Mouse (Mus musculus) adrenal gland (tissue): ENCODE measurements around the gene C1qtnf7.

Experiments
- intact Hi-C: fragments of 180-260 bp; cut with DNase I; formaldehyde crosslinking; loops from one replicate; pipeline ENCODE4 v1.15.1; 2025

Gene C1qtnf7

GRCm38 (mm10) chr5:43538322-43539167, 23.2 kb downstream of the C1qtnf7 start:
- intact Hi-C loops: no loop called here

DNA sequence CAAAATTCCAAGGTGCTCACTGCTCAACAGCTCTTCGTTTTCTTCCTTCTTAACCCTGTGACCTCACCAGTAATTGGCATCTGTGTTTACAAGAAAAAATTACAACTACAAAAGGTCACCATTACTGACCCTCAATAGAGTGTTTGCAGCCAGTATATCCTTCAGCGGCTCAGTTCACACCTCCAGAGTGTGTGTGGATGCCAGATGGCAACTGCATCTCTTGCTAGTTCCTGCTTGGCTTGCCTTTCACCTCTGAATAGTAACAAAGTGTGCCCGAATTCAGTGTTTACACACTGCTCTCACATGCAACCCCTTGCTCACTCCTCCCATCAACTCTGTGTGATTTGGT, 23.8 kb downstream of the C1qtnf7 start:
- intact Hi-C loops: no loop called here

- intact Hi-C loops: no loop called here
These were observed 24.5 kb downstream of the C1qtnf7 start for GRCm38 (mm10) chr5:43539871-43540270.

DNA sequence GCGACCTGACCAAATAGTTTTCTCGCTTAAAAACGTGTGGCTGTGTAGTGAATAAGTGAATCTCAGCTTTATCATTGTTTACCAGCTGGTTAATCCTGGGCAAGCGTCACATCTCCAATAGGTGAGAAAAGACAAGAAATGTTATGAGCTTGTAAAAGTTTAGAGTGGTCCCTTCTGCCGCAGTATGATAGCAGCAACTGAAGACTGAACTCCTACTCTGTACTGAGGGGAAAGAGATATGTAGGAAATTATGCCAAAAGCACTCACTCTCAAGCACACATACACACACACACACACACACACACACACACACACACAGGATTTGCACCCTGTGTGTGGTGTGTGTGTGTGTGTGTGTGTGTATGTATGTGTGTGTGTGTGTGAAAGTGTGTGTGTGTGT, 26.2 kb downstream of the C1qtnf7 start:
- intact Hi-C loops: no loop called here

DNA sequence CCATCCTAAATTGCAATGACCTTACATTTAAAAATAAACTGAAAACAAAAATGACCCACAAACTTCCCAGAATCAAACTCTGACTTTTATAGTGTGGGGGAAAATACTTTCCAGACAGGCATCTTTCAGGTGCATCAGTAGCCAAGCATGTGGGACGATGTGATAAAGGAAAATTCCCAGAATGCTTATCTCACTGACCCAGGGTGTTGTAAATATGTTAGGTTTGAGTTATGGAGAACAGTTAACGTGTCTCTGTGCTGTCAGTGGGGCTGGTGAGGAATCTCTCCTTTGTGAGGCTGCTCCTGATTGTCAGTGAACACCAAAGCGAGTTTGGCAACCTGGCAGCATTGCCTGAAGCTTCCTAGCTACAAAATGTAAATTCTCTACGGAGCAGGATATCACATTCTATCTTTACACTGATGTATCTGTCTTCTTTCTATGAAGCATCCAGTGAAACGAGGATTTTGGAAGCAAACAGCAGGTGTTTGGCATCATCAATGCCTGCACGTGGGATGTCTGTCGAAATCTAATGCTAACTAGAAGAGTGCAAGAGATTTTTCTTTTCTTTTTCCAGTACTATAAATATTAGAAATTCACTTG, 27.0 kb downstream of the C1qtnf7 start:
- intact Hi-C loops: no loop called here

DNA sequence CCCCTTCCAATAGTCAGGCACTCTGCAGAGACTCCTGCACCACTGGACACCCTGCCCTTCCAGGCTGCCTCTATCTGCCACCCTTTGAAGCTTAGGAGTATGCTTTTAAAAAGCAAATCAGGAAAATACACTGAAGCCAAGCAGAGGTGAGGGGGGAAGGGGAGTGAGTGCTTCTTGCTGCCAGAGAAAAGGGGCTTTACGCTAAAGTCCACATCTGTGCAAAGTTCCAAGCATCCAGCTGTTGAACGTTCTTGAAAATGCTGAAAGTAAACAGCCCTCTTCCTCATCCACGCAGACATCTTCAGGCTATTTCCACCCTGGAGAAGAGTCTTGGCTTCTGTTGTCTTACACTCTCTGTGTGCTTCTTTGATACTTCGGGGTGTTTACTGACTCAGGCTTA, 34.6 kb downstream of the C1qtnf7 start:
- intact Hi-C loops: no loop called here

GRCm38 (mm10) chr5:43550444-43550843, 35.1 kb downstream of the C1qtnf7 start:
- intact Hi-C loops: no loop called here

DNA sequence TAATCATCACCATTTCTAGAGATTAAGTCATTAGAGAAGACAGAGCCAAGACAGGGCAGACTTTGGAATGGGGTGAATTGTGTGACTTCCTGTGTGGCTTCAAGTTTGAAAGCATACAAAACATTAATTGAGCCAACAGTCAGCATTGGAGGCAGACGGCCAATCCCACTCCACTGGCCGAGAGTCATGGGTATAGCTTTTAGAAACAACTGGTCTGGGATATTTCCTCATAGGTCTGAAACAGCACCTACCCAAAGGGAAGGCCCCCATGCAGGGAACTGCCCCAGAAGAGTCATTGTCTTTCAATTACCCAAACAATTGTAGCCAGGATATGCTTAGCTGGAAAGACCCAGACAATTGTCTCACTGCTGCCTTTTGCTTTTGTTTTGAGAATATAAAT, 39.5 kb downstream of the C1qtnf7 start:
- intact Hi-C loops: no loop called here

- intact Hi-C loops: no loop called here
These were observed 40.1 kb downstream of the C1qtnf7 start for GRCm38 (mm10) chr5:43555406-43555805.

DNA sequence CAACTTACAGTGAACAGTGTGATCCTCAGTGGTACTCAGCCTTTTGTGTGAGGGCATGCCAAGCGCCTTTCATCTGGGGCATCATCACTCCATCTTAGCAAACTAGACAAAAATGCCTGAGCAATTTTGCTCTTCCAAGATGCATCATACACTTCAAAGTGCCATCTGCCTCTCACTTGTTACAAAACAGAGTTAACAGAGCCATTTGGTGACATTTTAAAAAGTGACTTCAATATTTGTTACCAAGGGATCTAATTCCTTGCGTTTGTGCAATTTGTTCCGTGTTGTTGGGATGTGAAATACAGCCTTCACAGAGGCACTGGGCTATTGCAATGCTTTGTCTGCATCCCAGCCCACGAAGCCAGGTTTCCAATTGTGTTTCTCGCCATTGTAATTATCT, 42.1 kb downstream of the C1qtnf7 start:
- intact Hi-C loops: no loop called here

GRCm38 (mm10) chr5:43561639-43562252, 46.4 kb downstream of the C1qtnf7 start:
- intact Hi-C loops: no loop called here

- intact Hi-C loops: no loop called here
These were observed 54.5 kb downstream of the C1qtnf7 start for GRCm38 (mm10) chr5:43569720-43570359.

GRCm38 (mm10) chr5:43582876-43583275, 67.5 kb downstream of the C1qtnf7 start:
- intact Hi-C loops: no loop called here

GRCm38 (mm10) chr5:43583326-43584120, 68.2 kb downstream of the C1qtnf7 start:
- intact Hi-C loops: no loop called here

- intact Hi-C loops: no loop called here
These were observed 69.1 kb downstream of the C1qtnf7 start for GRCm38 (mm10) chr5:43584464-43584863.

DNA sequence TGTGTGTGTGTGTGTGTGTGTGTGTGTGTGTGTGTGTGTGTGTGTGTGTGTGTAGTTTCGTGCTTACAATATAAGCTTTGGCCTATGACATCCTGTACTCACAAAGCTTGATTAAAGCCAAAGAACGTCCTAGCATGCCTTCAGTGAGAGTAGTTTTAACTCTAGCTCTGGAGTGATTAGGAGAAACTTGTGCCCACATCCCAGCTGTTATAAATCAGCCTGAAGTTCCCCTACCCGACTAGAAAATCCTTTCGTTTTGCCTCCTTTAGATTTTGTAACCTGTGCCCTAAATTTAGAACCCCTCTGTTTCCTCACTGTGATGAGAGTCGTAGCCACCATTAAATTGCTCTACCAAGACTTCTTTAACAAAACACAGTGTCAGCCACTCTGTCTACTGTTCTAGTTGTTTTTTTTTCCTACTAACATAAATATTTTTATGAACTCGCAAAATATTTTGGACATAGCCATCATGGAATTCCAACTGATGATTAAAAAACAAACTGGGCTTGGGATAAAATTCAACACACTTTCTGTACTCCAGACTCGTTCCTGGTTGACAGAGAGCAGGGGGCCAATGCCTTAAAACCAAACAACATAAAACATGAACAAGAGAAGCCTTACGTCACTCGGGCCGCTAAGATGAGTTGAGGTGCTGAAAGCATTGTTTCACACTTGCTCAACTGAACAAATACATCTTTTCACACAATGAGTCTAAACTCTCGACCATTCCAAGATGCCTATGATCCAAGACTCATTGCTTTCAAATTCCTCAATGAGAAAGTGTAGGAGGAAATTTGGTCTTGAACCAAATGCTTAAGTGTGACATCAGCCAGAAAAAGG, 70.3 kb downstream of the C1qtnf7 start:
- intact Hi-C loops: no loop called here

DNA sequence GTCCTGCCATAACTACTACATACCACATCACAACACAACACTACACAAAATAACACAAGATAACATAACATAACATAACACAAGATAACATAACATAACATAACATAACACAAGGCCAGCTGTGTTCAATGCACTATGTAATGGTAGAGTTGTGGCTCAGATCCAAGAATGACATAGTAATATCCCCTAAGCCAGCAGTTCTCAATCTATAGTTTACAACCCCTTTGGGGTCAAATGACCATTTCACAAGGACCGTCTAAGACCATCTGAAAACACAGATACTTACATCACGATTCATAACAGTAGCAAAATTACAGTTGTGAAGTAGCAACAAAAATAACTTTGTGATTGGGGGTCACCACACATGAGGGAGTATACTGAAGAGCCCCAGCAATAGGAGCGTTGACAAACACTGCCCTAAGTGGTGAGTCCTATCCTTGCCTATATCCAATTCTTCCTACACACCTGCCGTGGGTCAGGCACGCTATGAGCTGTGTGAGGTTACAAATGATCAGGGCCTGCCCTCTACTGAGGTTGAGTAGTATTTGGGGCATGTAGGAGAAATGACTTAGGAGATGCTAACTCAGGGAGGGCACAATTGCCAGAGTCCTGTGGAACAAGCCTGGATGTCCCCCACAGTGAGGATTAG, 73.6 kb downstream of the C1qtnf7 start:
- intact Hi-C loops: no loop called here

DNA sequence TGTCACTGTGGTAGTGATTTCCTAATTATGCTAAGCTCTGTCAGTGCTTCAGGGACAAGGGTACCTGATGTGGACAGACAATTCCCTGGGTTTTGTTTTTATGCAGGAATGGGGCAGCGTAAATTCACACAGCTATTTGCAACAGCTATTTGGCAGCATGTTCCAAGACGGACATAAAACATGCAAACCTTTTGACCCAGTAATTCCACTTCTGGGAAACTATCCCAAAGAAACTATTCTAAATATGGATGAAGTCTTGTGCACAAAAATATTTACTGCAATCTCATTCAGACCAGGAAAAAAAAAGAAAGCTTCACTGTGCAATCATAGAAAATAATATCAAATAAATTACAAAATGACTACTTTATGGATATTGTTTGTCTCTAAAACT, 74.1 kb downstream of the C1qtnf7 start:
- intact Hi-C loops: no loop called here

GRCm38 (mm10) chr5:43590311-43590731, 75.0 kb downstream of the C1qtnf7 start:
- intact Hi-C loops: no loop called here

DNA sequence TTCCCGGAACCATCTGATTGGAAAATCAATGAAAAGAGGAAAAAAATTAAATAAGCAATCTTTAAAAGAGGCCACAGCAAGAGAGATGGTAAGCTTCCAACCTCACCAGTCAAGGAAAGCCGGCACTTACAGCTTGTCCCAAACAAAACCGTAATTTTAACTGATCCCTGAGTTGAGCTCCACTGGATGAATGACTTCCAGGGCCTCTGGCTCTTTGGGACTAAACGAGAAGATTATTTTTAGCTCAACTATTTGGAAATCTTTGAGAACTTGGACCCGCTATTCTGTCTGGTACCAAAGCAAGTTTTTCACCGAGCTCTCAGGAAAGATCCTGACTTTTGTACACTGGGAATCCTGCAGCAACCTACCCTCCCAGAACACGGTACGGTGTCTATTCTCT, 86.3 kb downstream of the C1qtnf7 start:
- intact Hi-C loops: no loop called here
